Mouse (Mus musculus): Measurements from ENCODE around the gene Optn.
A peak's percentile ranks its signal among the peaks of the same experiment; 100 is the strongest.

Optn gene

DNA sequence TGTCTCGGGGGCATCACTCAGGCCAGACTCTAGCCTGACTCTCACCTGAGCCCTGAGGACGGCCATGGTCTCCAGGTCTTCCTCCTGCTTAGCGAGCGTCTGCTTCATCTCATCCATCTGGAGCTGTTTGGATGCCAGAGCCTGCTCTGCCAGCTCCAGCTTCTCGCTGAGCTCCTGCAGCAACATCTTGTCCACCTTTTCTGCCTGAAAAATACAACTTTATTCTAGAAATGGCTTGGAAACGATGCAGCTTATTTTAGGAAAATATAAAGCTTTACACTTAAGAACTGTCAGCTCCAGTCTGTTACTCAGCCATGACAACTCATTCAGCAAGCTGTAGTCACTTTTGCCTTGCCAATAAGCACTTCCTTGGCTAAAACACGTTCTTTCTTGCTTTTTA, 32.6 kb downstream of the Optn start:
- DNase-seq (ENCODE audit: low spot score in 2 of 2), result no peak

DNA sequence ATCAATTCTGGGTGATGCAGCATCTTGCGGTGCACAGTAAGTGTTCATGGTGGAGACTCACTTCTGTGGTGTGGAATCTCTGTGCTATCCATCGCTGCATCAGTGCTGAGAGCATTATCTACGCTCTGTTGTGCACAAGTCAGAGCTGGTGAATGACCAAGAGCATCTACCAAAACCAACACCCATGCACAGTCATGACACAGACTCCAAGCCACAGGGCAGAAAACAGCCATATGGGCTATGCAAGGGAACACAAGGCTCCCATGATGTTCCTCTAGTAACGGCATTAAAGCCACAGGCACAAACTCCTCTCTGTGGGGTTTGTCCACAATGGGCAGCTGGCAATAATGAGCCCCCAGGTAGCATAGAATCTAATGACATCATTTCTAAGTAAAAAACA, 34.0 kb downstream of the Optn start:
- no peak for DNase-seq (ENCODE audit: low spot score in 2 of 2)

DNA sequence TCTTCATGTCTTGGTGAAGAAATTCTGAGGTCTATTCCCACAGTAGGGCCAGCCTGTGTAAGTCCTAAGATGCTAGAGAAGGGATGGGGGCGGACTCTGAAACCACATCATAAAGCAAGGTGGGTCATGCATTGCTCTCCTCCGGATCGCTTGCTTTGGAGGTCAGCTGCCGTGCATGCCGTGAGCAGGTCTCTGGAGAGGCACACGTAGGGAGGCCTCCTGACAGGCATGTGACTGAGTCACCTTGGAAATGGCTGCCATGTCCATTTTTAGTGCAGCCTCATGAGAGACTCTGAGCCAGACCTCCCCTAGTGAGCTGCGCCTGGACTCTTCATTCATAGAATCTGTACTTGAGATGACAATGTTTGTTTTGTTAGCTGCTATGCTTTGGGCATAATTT, 35.8 kb downstream of the Optn start:
- DNase-seq (ENCODE audit: low spot score in 2 of 2), result no peak

DNA sequence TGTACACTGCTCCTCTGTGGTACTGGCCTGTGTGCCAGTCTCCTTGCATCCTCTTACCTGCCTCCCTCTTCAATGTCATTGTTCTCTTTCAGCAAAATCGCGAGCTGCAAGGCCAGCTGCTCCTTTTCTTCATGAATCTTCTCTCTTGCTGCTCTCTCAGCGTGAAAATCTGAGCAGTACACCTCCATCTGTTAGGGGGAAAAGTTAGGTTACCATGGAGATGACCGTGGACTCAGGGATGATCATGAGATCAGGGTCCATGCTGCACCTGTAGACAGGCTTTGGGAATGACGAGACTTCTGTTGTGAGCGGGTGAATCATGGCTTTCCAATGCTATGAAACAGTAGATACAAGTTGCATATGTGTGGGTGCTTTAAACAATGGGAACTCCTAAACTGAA, 36.8 kb downstream of the Optn start:
- no peak for DNase-seq (ENCODE audit: low spot score in 2 of 2)

DNA sequence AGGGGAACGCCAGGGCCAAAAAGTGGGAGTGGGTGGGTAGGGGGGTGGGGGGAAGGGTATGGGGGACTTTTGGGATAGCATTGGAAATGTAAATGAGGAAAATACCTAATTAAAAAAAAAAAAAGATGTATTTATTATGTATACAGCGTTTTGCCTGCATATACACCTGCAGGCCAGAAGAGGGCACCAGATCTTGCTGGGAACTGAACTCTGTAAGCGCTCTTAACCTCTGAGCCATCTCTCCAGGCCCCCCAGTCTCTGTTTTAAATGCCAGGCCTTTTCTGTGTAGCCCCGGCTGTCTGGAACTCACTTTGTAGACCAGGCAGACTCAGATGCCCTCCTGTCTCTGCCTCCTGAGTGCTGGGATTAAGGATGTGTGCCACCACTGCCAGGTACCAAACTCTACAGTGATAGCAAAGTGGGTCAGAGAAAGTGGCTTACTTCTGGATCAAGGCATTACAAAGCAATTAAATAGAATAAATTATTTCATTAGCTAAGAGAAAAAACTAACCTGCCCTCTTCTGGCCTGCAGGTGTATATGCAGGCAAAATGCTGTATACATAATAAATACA, 38.6 kb downstream of the Optn start:
- no peak for DNase-seq (ENCODE audit: low spot score in 2 of 2)

DNA sequence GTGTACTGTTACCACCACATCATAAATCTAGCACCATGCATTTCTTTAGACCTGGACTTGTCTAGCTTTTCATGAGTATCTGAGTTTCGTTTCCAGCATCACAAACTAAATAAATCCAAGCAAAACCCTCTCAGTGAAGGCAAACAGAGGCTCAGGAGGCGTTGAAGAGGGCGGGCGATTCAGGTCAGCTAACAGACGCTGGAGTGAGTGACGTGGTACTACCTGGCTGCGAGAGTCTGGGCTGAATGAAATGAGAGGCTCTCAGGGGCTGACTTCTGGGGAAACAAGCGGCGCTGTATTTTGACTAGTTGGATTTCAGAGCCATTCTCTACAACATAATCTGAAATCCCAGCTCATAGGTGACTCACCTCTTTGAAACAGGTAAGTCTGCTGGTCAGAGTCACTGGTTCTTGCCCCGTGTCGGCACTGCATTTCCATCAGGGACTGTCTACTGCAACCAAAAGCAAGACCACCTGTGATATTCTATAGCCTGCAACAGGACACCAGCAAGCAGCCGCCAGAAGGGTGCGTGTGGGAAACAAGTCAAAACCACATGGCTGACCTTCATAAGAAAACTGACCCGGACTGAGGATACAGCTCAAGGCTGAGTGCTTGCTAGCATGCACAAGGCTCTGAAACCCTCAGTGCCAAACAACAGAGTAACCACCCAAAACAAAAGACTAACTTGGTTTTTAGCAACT, 40.0 kb downstream of the Optn start:
- no peak for DNase-seq (ENCODE audit: low spot score in 2 of 2)

DNA sequence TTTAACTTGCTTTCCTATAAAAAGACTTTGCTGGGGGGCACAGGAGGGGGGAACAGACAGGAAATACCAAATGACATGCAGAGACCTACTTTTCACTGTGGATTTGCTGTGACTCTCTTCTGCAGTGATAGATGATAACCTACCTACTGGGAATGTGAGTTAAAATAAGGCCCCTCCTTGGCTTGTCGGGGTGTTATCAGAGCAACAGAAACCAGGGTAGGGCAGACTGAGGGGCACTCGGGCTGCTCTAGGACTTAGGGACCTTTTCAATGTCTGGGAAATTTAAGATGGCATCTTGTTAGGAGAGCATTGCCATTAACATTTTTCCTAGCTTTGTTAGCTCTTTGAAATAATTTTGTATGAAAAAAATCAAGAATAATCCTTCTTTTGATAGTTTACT, 40.6 kb downstream of the Optn start:
- no peak for DNase-seq (ENCODE audit: low spot score in 2 of 2)

DNA sequence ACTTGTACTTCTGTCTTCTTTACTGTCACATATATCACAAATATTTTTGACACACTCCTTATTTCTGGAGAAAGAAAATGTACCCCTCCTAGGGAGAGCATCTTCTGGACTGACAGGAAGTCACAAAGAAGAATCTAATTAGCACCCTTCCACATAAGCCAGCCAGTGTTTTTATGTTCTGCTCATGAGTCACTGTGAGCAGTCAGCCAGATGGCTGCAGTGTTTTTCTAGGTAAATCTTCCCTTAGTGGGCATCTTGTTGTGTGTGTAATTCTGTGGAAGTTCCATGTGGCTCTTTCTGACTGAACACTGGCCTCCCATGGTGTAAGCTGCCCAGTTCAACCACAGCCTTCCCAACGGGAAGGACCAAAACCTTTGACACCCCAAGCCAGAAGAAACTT, 44.1 kb downstream of the Optn start:
- no peak for DNase-seq (ENCODE audit: low spot score in 2 of 2)

DNA sequence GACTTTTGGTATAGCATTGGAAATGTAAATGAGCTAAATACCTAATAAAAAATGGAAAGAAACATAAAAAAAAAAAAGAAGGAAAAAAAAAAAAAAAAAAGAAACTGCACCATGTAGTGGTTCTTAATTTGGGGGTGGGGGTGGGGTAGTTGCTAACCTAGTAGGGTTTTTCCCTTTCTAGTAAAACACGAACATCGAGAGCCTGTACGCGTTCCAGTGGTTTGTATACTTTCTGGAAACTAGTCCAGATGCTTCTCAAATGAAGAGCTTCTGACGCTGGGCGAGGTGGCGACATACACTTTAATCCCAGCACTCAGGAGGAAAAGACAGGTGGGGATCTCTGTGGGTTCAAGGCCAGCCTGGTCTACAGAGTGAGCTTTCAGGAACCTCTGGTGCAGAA, 46.9 kb downstream of the Optn start:
- no peak for DNase-seq (ENCODE audit: low spot score in 2 of 2)

DNA sequence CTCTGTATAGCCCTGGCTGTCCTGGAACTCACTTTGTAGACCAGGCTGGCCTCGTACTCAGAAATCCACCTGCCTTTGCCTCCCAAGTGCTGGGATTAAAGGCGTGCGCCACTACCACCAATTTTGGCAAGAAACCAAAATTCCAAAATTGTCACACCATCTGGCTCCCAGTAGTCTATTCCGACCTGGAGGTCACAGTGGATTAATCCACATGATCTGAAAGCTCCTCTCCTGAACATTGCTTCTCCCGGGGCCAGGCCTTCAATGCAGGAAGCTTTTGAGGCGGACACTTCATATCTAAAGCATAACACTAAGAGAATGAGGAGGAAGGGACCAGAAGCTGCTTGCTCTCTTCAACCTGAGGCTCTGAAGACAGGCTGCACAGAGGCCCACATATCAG, 48.3 kb downstream of the Optn start:
- DNase-seq (ENCODE audit: low spot score in 2 of 2), result no peak

DNA sequence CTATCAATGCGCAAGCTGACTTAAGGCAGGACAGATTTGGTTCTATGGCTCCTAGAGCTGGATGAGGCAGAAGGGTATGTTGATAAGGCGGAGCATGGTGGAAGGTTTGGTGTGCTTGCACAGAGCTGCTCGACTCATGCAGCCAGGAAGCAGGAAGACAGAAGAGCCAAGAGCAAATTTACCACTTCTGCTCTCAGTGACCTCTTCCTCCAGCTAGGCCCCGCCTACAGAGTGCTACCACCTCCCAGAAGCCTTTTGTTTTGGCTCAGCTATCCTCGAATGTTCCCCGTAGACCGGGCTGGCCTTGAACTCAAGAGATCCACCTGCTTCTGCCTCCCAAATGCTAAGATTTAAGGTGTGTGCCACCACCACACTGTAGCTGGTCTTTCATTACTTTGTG, 49.2 kb downstream of the Optn start:
- DNase-seq (ENCODE audit: low spot score in 2 of 2), result peak; percentile 30 to 36

DNA sequence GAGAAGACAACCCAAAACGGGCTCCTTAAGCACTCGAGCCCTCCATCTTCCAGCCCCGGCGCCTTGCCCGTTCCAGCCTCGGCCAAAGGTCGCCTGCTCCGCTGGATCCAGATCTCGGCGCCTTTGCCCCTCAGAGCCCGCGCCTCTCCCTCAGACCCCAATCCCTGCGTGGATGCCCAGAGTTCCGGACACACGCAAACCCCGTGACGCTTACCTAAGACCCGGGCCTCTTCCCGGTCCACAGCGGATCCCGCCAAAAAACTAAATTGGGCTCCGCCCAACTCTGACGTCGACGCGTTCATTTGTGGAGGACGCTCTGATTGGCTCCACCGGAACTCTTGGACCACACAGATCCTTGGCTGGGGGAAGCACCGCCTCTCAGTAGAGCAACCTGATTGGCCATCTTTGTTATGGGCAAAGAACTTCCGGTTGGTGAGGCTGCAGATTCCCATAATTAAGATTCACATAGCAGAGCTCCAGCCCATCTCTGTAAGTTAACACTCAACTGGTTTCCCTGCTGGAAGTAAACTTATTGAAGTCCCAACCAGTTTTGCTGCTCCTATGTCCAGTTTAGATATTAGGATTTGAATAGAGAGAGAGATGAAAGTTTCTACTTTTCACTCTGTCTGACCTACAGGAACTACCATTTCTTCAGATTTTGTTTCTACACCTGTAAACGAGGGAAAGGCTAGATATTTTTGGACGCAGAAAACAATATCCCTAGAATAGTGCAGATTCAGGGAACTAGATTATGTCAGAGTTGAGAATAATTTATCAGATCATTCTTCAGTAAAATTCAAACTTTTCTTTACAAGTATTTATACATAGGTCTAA, 51.1 kb downstream of the Optn start, which contains the start of gene Mcm10:
Gene Mcm10, minus strand, starts transcription at position 301 of the 834 bp plus-strand sequence.
- peak; percentile 89 to 93 for DNase-seq (ENCODE audit: low spot score in 2 of 2)

DNA sequence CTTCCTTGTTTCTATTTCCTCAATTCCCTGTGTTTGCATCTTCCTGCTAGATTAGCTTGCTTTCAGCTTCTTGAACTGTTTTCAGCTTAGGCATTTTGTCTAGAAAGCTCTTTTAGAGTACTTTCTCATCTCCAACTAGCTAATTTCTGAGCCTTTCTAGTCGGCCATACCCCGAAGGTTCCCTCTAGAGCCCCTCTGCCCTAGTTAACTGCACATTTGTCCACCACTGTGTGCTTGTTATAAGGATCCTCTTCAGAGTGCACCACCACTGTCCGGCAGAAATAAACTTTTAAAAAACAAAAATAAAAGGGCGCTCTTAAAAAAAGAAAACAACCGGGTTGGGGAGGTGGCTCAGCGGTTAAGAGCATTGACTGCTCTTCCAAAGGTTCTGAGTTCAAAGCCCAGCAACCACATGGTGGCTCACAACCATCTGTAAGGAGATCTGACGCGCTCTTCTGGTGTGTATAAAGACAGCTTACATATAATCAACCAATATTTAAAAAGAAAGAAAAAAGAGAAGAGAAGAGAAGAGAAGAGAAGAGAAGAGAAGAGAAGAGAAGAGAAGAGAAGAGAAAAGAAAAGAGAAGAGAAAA, 51.9 kb downstream of the Optn start:
- DNase-seq (ENCODE audit: low spot score in 2 of 2), result no peak

DNA sequence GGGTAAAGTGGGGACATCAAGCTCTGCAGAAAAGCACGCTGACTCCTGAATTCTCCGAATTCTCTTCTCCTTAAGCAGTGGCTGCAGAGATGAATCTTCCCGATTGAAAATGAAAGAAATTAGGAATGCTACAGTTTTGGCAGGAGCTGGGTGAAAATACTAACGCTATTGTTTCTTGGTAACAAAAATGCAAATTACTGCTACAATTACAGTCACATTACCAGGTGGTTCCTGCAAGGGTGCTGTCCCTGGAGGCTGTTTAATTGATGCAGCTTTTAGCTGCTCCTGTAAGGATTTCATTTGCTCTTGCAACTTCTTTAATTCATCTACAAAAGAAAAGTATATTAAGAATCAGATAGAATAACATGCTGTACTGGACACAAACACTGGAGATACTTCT, 56.7 kb downstream of the Optn start:
- no peak for DNase-seq (ENCODE audit: low spot score in 2 of 2)

DNA sequence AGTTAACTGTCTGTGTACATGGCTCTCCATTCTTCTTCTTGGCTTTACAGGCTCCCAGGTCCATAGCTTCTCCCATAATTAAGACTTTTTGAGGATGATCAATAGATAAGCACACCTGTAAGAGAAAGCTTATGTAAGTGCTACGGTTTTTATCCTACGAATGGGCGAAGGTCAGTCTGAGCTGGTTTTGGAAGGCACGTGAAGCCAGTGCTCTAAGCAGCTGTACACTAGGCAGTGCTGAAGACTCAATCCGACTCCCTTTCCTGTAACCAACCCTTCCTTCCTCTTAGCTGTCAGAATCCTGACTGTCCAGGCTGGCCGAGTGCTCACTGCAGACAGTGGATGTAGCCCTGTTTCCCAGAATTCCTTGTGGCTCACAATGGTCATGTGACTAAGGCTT, 62.6 kb downstream of the Optn start:
- no peak for DNase-seq (ENCODE audit: low spot score in 2 of 2)

DNA sequence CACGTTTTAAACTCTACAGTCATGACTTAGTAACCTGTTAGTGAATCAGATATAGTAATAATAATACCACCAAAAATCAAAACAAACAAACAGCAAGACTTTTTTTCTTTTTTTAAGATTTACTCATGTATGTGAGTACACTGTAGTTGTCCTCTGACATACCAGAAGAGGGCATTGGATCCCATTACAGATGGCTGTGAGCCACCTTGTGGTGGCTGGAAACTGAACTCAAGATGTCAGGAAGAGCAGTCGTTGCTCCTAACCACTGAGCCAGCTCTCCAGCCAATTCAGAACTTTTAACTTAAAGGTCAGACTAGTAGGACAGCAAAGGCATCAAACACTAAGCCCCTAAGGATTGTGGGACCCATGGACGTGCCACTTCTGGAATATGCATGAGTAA, 64.9 kb downstream of the Optn start:
- peak in 1 of 2 experiments; percentile 8 for DNase-seq (ENCODE audit: low spot score in 2 of 2)

DNA sequence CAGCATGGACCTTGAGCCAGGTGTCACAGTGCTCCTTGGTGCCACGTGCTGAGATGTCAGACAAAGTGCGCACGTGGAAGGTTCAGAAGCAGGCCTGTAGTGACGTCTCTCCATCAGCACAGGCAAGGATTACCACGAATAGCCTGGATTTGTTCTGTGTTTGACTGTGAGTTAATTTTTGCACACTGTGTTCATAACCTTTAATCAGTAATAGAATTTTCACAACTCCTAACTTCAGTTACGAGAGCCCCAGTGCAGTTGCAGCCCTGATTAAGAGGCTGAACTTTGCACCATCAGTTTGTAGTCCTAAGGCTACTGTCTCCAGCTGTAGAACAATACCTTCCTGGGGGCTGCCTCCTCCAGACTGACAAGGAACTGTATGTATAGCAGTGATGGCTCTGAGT, 67.4 kb downstream of the Optn start:
- DNase-seq (ENCODE audit: low spot score in 2 of 2), result no peak

DNA sequence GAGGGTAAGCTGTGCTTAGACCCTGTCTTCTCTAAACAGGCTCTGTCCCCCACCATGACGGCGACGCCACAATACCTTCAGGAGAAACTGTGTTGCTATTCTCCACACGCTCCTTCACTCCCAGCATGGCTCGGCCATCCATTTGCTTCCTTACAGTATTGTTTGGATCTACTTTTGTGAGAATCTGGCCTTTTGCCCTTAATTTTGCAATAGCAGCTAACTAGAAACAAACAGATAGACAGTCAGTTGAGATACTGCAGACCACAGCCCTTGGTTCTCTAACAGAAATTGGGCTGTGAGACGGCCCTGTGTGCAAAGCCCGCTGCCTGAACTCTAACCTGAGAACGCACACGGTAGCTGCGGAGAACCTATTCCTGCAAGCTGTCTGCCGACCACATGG, 68.2 kb downstream of the Optn start:
- no peak for DNase-seq (ENCODE audit: low spot score in 2 of 2)

DNA sequence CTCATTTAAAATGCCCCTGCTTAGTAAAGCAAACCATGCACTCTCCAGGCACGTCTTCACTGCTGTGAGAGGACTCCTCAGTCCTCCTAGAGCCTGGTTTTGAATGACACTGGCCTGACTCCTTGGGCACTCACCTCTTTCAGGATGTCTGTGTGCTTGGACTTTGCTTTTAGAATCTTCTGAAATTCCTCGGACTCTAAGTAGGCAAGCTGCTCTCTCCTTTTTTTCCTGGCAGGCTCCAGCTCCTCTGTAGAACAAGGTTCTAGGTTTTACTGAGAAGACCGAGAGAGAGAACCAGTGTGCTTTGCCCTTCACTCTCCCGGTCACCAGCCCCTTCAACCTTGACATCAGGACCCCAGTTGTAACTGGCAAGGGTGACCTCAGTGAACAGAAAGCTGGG, 69.4 kb downstream of the Optn start:
- no peak for DNase-seq (ENCODE audit: low spot score in 2 of 2)

DNA sequence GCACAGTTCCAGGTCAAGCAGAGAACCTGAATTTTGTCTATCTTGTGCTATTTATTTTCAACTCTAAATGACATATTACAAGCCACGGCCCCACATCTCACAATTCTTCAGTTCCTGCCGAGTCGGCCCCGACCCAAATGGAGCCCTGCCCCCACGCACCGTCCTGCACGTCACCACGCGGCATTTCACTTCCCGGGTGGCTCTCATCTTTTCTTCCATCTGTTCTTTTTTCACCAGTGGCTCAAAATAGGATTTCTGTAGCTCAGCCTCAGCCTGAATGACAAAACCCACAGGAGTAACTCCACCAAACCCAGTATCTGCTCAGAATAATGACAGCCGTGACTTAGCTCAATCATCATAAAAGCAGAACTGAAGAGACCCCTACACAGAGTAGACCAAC, 70.3 kb downstream of the Optn start:
- no peak for DNase-seq (ENCODE audit: low spot score in 2 of 2)

DNA sequence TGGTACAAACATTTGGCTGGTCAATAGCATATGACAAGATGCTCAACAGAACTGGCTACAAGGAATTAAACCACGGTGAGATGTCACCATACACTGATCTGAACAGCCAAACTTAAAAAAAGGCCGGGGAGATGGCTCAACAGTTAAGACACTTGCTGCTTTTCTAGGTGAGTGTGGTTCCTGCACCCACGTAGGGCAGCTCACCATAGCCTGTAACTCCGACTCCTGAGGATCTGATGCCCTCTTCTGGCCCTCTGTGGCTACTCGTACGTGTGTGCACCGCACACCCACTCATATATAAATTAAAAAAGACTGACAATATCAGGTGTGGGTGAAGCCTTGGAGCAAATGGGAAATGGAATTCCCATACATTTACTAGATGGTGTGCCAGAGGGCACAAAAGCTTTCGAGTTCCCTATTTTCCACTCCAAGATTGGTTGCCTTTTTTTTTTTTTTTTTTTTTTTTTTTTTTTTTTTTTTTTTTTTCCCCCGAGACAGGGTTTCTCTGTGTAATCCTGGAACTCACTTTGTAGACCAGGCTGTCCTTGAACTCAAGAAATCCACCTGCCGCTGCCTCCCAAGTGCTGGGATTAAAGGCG, 74.9 kb downstream of the Optn start:
- DNase-seq (ENCODE audit: low spot score in 2 of 2), result no peak

Measured in spleen, postnatal 36 days (tissue).